Mouse (Mus musculus) R1 (cell line): ENCODE results near the gene Akt1s1.

Experiments used
- DNase-seq: peaks from one replicate; pipeline ENCODE4 v3.0.0-alpha.2; 2018; ENCODE audit warnings: low read depth, low spot score

The Akt1s1 gene

GRCm38 (mm10) chr7:44826771-44827170, 22.0 kb upstream of the Akt1s1 start:
- no peak for DNase-seq

- DNase-seq, result no peak
These were observed 20.1 kb upstream of the Akt1s1 start for GRCm38 (mm10) chr7:44828706-44829105.

- DNase-seq, result no peak
These were observed 16.0 kb upstream of the Akt1s1 start for GRCm38 (mm10) chr7:44832763-44833162.

GRCm38 (mm10) chr7:44835373-44836015, 13.3 kb upstream of the Akt1s1 start:
- no peak for DNase-seq

- DNase-seq, result no peak
These were observed 12.8 kb upstream of the Akt1s1 start for GRCm38 (mm10) chr7:44836016-44836404.

- DNase-seq, result no peak
These were observed 12.3 kb upstream of the Akt1s1 start for GRCm38 (mm10) chr7:44836423-44837053.

GRCm38 (mm10) chr7:44838073-44838472, 10.7 kb upstream of the Akt1s1 start:
- no peak for DNase-seq

- no peak for DNase-seq
These were observed 9.7 kb upstream of the Akt1s1 start for GRCm38 (mm10) chr7:44839171-44839490.

- DNase-seq, result peak; percentile 50
These were observed 9.2 kb upstream of the Akt1s1 start for GRCm38 (mm10) chr7:44839491-44840191.

GRCm38 (mm10) chr7:44840426-44840825, 8.4 kb upstream of the Akt1s1 start:
- DNase-seq, result no peak

GRCm38 (mm10) chr7:44841825-44842463, 6.8 kb upstream of the Akt1s1 start:
- DNase-seq, result no peak

GRCm38 (mm10) chr7:44845006-44845405, 3.8 kb upstream of the Akt1s1 start:
- DNase-seq, result no peak

- no peak for DNase-seq
These were observed 2.0 kb upstream of the Akt1s1 start for GRCm38 (mm10) chr7:44846804-44847203.

GRCm38 (mm10) chr7:44847772-44848171, 1.0 kb upstream of the Akt1s1 start:
- DNase-seq, result no peak

- DNase-seq, result peak; percentile 96
These were observed 773 bp downstream of the Akt1s1 start for GRCm38 (mm10) chr7:44849416-44850111.

- peak; percentile 85 for DNase-seq
These were observed 1.4 kb downstream of the Akt1s1 start for GRCm38 (mm10) chr7:44850146-44850545.

- no peak for DNase-seq
These were observed 2.2 kb downstream of the Akt1s1 start for GRCm38 (mm10) chr7:44850789-44851624.

- no peak for DNase-seq
These were observed 2.9 kb downstream of the Akt1s1 start for GRCm38 (mm10) chr7:44851625-44852234.

GRCm38 (mm10) chr7:44852259-44853027, 3.7 kb downstream of the Akt1s1 start:
- no peak for DNase-seq

- DNase-seq, result no peak
These were observed 4.3 kb downstream of the Akt1s1 start for GRCm38 (mm10) chr7:44853065-44853464.
